Mouse (Mus musculus) urinary bladder, postnatal 36 days (tissue): ENCODE measurements around the gene Gucy2e.

ENCODE experiments used
- DNase-seq, 2 experiments: peaks; one replicate each; pipeline ENCODE4 v3.0.0; 2022; ENCODE audit warnings: low spot score in 2 of 2, mixed read lengths in 1 of 2

The Gucy2e gene

DNA sequence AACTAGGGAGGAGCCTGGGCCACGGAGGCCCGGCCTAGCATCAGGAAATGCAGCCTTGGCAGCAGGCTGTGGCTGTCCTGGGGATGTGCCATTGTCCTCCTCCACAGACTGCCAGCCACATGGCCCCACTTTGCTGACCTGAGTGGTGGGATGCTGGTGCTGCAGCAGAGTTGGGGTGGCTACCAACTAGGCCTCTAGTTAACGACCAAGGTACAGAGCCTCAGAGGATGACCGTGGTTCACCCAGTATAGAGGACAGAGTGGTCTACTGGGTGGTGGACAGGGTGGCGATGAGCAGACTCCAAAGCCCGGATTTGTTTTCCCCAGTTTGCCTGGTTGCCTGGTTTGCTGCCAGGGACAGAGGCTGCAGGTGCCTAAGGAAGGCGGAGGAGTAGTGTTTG is 62.1 kb downstream of the Gucy2e start:
- DNase-seq, result no peak

DNA sequence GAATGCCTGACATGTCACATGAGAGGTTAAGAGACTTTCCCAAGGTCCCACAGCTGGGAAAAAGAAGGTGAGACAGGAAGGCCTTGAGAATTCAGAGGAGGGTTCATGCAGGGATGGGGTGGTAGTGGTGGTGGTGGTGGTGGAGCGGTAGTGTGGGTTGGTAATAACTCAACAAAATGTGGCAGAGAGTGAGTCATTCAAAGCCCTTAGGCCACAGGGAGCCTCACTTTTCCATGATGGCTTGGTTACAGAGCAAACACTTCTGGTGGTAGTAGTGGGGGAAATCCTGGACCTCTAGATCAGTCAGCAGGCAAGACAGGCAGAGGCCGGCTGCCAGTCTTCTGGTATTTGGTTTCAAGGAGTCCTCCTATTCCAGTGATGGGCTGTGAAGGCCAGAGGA is 64.2 kb downstream of the Gucy2e start:
- DNase-seq, result no peak

DNA sequence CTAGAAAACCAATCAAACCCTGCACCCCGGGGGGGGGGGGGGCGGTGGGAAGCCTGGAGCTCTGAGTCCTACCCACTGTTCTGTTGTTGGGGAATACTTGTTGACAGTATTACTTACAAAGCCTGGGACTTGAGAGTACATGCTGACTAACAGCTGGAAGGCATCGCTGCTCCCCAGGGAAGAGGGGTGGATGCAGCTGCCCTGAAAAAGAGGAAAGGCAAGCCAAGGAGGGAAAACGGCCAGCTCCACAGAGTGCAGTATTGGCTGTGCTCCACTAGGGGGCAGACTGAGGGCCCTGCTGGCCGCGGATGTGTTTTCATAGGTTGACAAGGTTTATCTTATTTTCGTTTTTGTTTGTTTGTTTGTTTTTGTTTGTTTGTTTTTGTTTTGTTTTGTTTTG is 65.2 kb downstream of the Gucy2e start:
- peak; percentile 39 to 83 for DNase-seq

DNA sequence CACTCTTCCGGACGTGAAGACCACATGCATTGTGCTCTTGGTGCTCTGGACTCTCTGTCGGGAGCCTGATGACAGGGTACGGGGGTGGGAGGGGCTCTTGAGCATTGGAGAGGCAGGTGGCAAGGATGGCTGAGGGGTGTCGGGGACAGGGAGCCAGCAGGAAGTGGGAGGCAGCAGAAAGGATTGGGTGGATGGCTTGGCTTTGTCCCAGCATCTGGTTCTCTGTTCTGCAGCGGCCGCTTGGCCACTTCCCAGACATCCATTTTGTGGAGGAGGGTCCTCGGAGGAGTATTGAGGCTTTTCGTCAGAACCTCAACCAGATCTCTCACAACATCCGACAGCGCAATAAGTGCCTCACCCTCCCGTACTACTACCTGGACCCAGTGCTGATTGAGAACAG is 67.5 kb downstream of the Gucy2e start:
- no peak for DNase-seq
